Mouse (Mus musculus) CH12.LX (cell line): Measurements from ENCODE around the gene Tub.

ENCODE experiments used
- CTCF ChIP-seq, 2 experiments: IDR thresholded peaks in 1 of 2; conservative IDR thresholded peaks in 1 of 2; 2 replicates each; pipeline ENCODE4 v1.5.1; 2011 to 2012; ENCODE audit warnings: low read depth in 2 of 2, low read length in 2 of 2, improper control_type of control experiment in 1 of 2, inconsistent platforms in 1 of 2, mild to moderate bottlenecking in 1 of 2, moderate library complexity in 1 of 2
- E2F4 ChIP-seq: IDR thresholded peaks from 2 replicates; pipeline ENCODE4 v1.6.1; 2011; ENCODE audit warnings: low read depth, low read length, improper control_type of control experiment; ENCODE audit not compliant: insufficient replicate concordance
- ELF1 ChIP-seq: IDR thresholded peaks from 2 replicates; pipeline ENCODE4 v1.6.1; 2014; ENCODE audit warnings: low read depth, mild to moderate bottlenecking, inconsistent platforms, low read length, improper control_type of control experiment
- EP300 ChIP-seq: IDR thresholded peaks from 2 replicates; pipeline ENCODE4 v1.6.1; 2011; ENCODE audit warnings: low read length, improper control_type of control experiment
- GABPA ChIP-seq: IDR thresholded peaks from 2 replicates; pipeline ENCODE4 v1.6.1; 2012; ENCODE audit warnings: low read depth, low read length, improper control_type of control experiment, inconsistent platforms; ENCODE audit not compliant: insufficient replicate concordance
- JUND ChIP-seq: conservative IDR thresholded peaks from 2 replicates; pipeline ENCODE4 v1.6.1; 2011; ENCODE audit warnings: low read depth, low read length, improper control_type of control experiment
- MAFK ChIP-seq: IDR thresholded peaks from 2 replicates; pipeline ENCODE4 v1.6.1; 2011; ENCODE audit warnings: low read length, improper control_type of control experiment; ENCODE audit not compliant: insufficient replicate concordance
- POLR2A ChIP-seq: IDR thresholded peaks from 2 replicates; pipeline ENCODE4 v1.6.1; 2011; ENCODE audit warnings: low read depth, mild to moderate bottlenecking, improper control_type of control experiment, low read length
- SIN3A ChIP-seq: IDR thresholded peaks from 2 replicates; pipeline ENCODE4 v1.6.1; 2012; ENCODE audit warnings: low read length, improper control_type of control experiment, inconsistent platforms
- USF2 ChIP-seq: conservative IDR thresholded peaks from 2 replicates; pipeline ENCODE4 v1.6.1; 2011; ENCODE audit warnings: low read depth, low read length, improper control_type of control experiment
- ZC3H11A ChIP-seq: IDR thresholded peaks from 2 replicates; pipeline ENCODE4 v1.6.1; 2012; ENCODE audit warnings: low read depth, mild to moderate bottlenecking, inconsistent platforms, low read length, improper control_type of control experiment
- ZKSCAN1 ChIP-seq: IDR thresholded peaks from 2 replicates; pipeline ENCODE4 v1.6.1; 2012; ENCODE audit warnings: low read depth, inconsistent platforms, low read length, improper control_type of control experiment, borderline replicate concordance
- ZMIZ1 ChIP-seq: IDR thresholded peaks from 2 replicates; pipeline ENCODE4 v1.6.1; 2012; ENCODE audit warnings: low read depth, mild to moderate bottlenecking, inconsistent platforms, low read length, improper control_type of control experiment

GRCm38 (mm10) chr7:109025743-109026142, 75.6 kb downstream of the Tub start:
- no peak for TF ChIP-seq ELF1
- TF ChIP-seq ZMIZ1: no peak
- TF ChIP-seq USF2: no peak
- no peak for TF ChIP-seq EP300
- no peak for TF ChIP-seq JUND
- TF ChIP-seq SIN3A: no peak
- no peak for TF ChIP-seq MAFK
- TF ChIP-seq ZC3H11A: no peak
- no peak for TF ChIP-seq CTCF (conservative IDR thresholded peaks at IDR 0.05 in 1 of 2, IDR thresholded peaks at IDR 0.05 in 1 of 2; ENCODE audit: low read depth in 2 of 2, low read length in 2 of 2)
- no peak for TF ChIP-seq POLR2A
- no peak for TF ChIP-seq E2F4
- no peak for TF ChIP-seq GABPA
- TF ChIP-seq ZKSCAN1: no peak
